Mouse (Mus musculus): ENCODE results near the gene Hddc3.

Gene Hddc3

GRCm38 (mm10) chr7:80336932-80337331, 6.0 kb upstream of the Hddc3 start:
- DNase-seq = no peak

DNA sequence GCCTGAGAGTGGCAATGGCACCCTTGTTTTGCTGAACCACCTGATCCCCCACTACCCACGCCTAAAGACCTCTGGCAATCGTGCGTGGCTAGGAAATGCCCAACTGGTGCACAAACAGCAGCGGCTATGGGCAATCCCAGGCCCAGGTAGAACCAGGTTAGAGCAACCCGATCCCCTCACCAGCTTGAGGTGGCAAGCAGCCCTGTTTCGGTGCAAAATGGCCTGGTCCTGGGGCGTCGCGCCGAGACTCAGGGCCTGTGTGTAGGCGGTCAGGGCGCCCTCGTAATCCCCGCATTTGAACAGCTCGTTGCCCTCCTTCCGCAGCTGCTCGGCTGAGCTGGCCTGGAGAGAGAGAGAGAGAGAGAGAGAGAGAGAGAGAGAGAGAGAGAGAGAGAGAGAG, 3.5 kb upstream of the Hddc3 start:
- DNase-seq = peak in 1 of 2 experiments; percentile 64

DNA sequence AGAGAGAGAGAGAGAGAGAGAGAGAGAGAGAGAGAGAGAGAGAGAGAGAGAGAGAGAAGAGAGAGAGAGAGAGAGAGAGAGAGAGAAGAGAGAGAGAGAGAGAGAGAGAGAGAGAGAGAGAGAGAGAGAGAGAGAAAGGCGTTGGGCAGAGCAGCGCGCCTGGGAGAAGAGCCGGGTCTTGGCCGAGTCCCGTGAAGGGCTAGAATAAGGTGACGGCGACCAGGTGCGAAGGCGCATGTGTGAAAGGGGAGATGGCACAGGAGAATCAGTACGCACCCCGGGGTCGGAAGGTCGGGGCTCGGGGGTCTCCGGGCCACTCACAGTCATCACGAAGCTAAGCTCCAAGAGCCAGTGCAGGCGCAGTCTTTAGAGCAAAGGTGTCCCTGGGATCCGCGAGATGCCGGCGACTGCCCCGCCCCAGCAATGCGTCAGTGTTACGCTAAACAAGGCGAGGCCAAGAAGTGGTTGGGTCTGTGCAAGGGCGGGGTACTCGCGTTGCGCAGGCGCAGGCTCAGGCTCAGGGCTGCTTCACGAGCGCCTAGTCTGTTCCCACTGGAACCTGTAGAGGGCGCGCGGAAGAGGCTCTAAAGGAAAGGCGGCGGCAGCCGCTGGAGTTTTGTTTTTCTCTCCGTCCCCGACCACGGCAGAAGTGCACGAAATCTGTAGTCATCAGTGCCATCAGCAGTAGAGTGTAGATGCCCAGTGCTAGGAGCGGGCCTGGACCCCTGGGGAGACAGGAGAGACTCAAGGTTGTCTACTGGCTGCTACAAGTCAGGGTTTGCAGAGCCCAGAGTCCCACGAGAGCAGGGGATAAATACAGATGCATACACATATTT, 2.9 kb upstream of the Hddc3 start:
- peak; percentile 98 to 99 for DNase-seq

DNA sequence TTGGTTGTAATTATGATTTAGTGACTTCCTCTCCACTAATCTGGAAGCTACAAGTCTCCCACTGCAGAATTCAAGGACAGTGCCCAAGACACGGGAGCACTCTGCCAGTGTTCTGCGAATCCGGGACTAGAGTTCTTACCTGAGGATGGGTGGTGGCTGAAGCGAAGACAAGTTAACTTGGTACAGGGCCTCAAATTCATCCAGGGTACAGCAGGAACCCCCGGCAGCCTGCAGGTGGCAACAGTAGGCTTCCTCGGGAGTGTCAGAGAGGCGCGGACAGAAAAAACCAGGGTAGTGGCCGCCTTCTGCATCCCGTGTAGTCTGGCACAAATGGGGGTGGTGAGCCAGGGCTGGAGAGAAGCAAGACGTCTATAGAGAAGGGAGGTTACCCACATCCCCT, 2.1 kb upstream of the Hddc3 start, which contains the start of gene Unc45a:
Unc45a (minus strand) TSS at position 213 of the 400 bp plus-strand sequence.
- peak; percentile 79 to 85 for DNase-seq

GRCm38 (mm10) chr7:80341793-80342192, 1.1 kb upstream of the Hddc3 start:
- DNase-seq = peak in 1 of 2 experiments; percentile 32

GRCm38 (mm10) chr7:80343270-80344018, 540 bp downstream of the Hddc3 start:
- DNase-seq = peak in 1 of 2 experiments; percentile 35

GRCm38 (mm10) chr7:80346173-80346572, 3.3 kb downstream of the Hddc3 start:
- peak in 1 of 2 experiments; percentile 26 for DNase-seq

DNA sequence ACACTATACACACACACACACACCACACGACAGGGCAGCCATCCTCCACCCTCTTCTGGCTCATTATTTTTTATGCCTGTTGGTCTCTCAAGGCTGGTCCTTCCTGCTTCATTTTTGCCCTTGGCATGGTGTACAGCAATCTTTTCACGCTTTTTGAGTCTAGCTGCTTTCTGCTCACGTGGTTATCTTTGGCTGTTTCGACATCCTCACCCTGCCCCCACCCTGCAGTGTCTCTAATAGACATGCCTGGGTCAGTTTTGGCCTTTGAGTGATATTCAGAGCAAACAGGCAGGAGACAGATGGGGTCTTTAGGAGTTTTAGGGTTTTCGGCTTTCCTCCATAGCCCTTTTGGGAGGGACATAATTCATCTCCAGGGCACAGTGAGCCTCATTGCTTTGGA, 3.9 kb downstream of the Hddc3 start:
- DNase-seq = peak in 1 of 2 experiments; percentile 35

DNA sequence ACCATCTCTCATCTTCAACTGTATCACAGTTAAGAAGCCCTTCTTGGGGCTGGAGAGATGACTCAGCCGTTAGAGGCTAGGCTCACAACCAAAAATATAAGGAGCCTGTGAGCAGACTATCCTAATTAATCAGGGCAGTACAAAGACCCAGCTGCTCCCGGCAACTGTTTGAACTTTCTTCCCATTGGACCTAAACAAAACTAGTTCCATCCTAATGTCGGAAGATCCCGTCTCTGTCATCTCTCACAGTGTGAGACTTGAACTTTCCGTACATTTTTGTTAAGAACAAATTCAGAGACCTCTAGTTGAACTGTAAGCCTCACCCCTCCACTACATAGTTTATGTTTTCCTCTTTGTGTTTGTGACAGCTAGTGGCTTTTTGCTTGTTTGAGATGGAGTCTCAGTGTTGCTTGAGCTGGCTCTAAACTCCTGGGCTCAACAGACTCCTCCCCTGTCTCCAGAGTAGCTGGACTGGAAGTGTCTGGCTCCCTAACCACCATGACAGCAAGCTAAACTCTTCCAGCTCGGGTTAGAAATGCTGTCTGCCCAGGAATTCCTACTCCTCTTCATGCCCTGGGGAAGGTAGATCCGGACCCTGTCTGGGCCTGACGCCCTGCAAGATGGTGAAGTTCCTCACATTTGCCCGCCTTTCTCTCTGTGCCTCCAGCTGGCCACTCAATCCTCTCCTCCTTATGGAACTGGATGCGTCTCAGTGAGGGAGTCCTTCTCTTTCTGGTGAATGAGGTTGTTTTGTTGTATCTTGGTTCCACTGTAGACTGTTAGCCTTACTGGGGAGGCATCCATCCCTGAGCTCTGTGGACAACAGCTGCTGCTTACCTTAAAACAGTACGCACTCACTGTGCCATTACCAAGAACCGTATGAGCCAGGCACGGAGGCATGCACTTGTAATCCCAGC, 5.0 kb downstream of the Hddc3 start:
- peak in 1 of 2 experiments; percentile 31 for DNase-seq

DNA sequence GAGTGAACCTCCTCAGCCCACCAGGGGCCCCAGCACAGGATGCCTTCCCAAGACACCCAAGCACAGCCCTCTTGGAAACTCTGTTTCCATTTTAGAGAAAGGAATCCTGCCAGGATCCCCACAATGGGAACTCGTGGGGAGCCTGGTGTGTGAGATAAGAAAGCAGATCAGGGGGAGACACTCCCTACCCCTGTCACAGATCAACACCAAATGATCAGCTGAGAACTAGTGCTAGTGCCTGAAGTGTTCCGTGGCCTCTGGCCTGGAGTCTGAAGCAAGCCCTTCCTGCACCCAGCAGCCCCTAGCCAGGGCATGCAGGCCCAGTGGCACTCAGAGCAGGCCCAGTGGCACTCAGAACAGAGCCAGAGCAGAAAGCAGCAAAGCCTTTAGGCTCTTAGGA, 7.9 kb downstream of the Hddc3 start:
- no peak for DNase-seq

DNA sequence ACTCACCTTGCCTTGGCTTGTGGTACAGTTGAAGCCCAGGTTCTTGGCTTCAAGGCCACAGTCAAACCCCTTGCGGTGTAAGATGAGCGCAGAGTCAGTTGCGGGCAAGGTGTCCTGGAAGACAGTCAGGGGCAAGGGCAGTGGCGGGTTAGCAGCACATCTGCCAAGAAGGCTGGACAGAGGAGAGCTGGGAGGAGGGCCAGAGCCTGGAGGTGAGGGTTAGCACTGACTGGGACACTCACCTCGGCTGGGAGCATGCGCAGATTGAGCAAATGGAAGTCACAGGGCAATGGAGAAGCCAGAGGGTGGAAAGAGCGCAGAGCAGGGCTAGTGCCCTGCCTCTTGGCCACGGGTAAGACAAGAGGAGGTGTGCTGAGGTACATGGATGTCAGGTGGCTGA, 10.0 kb downstream of the Hddc3 start:
- DNase-seq = peak in 1 of 2 experiments; percentile 25

GRCm38 (mm10) chr7:80356351-80356750, 13.4 kb downstream of the Hddc3 start:
- peak in 1 of 2 experiments; percentile 29 for DNase-seq

GRCm38 (mm10) chr7:80357156-80357555, 14.3 kb downstream of the Hddc3 start:
- no peak for DNase-seq

- DNase-seq = peak in 1 of 2 experiments; percentile 27
Observed at GRCm38 (mm10) chr7:80358039-80358438, 15.1 kb downstream of the Hddc3 start.

- DNase-seq = no peak
Observed at GRCm38 (mm10) chr7:80360435-80360834, 17.5 kb downstream of the Hddc3 start.

- peak; percentile 62 to 66 for DNase-seq
Observed at GRCm38 (mm10) chr7:80365759-80366158, 22.9 kb downstream of the Hddc3 start.

GRCm38 (mm10) chr7:80367232-80367631, 24.3 kb downstream of the Hddc3 start:
- DNase-seq = no peak

GRCm38 (mm10) chr7:80368009-80368408, 25.1 kb downstream of the Hddc3 start:
- DNase-seq = peak in 1 of 2 experiments; percentile 45

- DNase-seq = no peak
Observed at GRCm38 (mm10) chr7:80368635-80369421, 25.9 kb downstream of the Hddc3 start.

DNA sequence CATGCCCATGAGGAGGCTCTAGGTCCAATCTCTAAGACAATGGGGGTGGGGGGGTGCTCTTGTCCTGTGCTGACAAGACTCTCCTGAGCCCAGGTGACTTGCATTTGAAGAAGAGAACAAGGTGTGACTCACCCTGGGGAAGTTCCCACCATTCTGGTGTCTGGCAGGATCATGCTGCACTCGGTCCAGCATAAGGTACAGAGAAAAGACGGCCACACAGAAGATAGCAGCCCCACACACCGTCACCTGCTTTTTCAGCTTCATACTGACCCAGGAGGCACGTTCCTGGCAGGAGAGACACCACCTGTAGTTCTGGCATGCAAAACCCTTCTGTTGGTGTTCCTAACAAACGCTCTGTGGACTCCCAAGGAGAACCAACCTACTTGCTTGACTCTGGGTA, 26.6 kb downstream of the Hddc3 start:
- no peak for DNase-seq

GRCm38 (mm10) chr7:80369967-80370431, 27.1 kb downstream of the Hddc3 start:
- no peak for DNase-seq

DNA sequence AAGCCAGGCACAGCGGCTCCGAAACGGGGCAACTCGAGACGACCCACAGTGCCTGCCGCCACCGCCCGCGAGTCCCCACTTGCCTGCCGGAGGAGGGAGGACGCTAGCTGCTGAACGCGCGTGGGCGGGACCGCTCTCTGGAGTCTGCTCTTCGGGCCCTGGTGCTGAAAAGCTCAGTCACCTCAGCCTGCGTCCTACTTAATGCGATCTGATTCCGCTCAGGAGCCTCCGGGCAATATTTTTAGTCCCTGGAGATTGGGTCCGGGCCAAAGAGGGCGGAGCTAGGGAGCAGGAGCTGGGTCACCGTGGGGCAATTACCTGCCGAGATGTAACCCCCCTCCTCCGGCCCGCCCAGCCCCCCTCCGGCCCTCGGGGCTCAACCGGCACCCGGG, 27.7 kb downstream of the Hddc3 start:
- DNase-seq = peak; percentile 89 to 91
